Mouse (Mus musculus) adrenal gland, postnatal 25 days (tissue): Measurements from ENCODE around the gene Tm6sf1. TPM values are rescaled to one million over a fixed set of nuclear protein-coding genes. Genes with fewer than 3 reads are reported as not detected.
A peak's percentile ranks its signal among the peaks of the same experiment; 100 is the strongest.
"Not testable (repeated sequence)": the region's sequence is repeated elsewhere in the genome, so short reads cannot be mapped to it uniquely, and the experiment has no call there.

ENCODE experiments used
- DNase-seq: peaks from one replicate; pipeline ENCODE4 v3.0.0; 2021; ENCODE audit warnings: mixed read lengths
- long read RNA-seq: library from polyadenylated mRNA; stranded (forward); transcript quantifications from one replicate; pipeline ENCODE4 v2.0.0, GENCODE M21; 2021
- total RNA-seq: library from RNA; stranded (reverse); gene quantifications from 2 replicates; pipeline ENCODE4 v1.2.3, GENCODE M21; 2021

Gene Tm6sf1
- 11.6 and 12.4 TPM in 2 replicates for total RNA-seq
- long read RNA-seq, transcript Tm6sf1-201 (10 exons, 2,226 nt) = major isoform, 8 of 11 reads
- long read RNA-seq, partial matches to known transcripts = 1 of 11 reads
- long read RNA-seq, other reads (novel, unspliced or antisense) = 1 of 11 reads

DNA sequence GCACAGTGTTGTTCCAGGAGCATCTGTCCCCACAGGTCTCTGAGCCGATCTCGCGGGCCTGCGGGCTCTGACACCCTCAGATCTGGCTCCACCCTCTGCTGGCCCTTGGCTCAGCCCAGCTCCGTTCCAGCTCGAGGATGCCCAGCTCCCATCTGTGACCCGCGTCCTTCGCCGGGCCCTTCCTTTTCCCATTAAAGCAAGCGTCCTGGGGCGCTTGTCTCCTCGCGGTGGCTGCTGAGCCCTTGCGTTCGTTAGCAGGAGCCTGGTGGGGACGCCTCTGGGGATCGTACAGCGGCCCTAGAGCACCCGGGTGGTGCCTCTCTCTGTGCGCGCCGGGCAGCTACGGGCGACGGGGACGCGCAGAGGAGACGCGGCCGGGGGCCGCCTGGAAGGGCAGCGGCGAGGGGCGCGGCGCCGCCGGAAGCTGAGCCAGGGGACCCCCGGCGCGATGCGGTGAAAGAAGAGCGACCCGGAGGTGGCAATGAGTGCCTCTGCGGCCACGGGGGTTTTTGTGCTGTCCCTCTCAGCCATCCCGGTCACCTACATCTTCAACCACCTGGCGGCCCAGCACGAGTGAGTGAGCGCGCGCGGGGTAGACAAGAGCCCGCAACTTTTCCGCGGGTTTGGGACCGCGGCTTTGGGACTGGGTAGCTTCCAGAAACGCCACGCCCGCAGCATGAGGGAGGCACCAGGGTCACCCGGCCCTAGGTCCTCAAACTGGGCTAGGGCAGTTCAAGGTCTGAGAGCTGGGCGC lies at the start of gene Tm6sf1:
TSS of gene Tm6sf1 (plus strand) at position 34 of the 754 bp plus-strand sequence.
- peak; percentile 40 for DNase-seq

DNA sequence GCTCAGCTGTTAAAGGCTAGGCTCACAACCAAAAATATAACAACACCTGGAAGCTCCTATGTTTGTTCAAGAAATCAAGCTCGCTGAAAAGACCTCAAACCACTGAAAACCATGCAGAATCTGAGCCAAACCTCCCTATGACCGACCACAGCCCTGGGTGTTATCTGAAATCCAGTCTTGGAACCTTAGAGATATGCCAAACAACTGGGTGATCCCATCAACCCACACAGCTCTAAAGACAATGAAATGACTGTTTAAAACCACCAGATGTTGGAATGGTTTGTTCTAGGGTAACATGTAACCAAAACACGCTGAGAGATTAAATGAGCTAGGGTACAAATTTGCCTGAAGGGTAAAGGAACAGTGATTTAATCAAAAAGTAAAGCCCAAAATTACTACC lies 33.9 kb upstream of the Tm6sf1 start:
- DNase-seq = no peak

DNA sequence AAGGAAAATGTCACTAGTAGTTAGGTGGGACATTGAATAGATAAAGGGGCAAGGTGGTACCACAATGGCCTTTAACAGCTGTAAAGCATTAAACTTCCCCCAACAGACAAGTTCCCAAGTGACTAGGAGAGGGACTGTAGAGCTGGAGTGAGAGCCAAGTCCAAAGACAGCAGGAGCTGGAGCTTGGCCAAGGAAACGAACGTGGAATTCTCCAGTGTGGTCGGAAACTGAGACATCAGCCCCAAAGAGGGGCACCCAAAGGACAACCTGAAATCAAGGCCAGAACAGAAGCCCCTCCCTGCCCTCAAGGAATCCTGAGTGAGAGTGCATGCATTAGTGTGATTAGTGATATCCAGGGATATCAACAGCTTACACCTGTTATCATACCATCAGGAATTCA lies 33.4 kb upstream of the Tm6sf1 start:
- DNase-seq = peak; percentile 51

DNA sequence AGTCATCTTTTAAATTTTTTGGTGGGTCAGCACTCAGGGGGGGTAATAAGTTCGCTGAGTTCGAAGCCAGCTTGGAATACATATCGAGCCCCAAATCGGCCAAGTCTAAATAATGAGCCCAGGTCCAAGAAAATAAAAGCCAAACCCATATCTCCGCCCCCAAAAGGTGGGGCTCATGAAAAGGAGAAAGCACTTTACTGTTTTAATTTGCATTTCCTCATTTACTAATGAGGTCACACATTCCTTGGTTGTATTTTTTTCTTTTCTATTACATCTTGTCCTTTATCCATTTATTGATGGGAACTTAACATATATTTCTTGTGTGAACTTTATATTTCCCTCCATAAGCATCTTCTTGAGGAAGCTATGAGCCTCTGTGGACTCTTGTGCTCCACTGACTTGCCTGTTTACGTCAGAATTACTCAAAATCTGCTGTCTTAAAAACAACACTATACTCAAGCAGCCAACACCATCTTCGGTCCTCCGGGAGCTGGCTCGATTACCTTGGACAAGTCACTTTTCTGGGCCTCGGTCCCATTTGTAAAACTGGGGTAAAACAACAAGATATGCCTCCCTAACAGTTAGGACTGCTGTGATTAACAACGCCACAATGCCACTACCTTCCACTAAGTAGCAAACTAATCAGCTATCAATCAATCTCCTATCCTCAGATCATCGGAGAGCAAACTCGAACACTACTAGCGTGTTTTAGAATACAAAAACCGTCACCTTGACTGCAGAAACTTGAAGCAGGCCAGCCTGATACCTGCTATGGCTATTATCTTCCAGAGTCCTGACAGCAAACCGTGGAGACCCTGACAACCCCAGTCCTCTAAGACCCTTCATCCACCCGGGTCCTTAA lies 30.8 kb upstream of the Tm6sf1 start:
- no peak for DNase-seq

DNA sequence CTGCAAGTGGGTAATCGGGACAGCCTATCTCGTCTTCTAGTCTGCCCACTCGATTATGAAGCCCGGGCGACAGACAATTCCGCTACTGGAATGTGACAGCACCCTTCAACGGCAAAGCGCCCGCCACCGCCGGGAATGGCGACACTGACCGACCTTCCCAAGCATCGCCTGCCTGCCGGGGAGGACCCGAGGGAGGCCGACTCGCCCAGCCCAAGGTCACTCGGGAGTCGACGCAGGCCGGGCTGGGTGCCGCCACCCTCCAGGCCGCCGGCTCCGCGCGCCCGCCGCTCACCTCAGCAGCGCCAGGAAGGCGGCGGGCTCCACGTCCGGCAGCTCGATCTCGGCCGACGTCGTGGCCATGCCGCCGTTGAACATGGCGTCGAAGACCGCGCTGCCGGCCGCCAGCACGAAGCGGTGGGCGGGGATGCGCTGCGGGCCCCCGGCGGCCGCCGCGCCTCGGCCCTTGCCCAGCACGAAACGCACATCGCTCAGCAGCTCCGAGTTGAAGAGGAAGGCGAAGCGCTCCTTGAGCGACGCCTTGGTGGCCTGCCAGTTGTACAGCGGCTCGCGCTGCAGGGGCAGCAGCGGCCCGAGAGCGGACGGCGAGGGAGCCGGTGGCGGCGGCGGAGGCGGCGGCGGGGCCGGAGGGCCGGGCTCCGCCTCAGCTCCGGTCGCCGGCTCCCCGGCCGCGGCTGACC lies 30.0 kb upstream of the Tm6sf1 start:
- DNase-seq = peak; percentile 66

- peak; percentile 90 for DNase-seq
Measured at GRCm38 (mm10) chr7:81829379-81829894, 29.4 kb upstream of the Tm6sf1 start, which contains the start of gene Btbd1. Gene Btbd1 (minus strand): TSS chr7:81829431.

DNA sequence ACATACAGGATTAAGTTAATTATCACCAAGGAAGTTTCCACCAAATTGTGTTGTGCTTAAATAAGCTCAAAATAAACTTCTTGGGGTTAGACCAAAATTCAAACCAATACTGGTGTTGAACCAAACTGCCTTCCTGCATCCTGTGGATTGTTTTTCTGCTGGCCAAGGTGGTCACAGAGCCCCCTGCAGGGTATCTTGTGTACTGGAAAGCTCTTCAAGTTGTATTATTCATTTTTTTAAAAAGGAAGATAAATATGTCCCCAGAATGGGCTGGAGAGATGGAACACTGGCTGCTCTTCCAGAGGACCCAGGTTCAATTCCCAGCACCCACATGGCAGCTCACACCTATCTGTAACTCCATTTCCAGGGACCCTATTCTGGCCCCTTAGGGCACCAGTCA lies 24.0 kb upstream of the Tm6sf1 start:
- no peak for DNase-seq

- DNase-seq = no peak
Measured at GRCm38 (mm10) chr7:81835430-81835829, 23.4 kb upstream of the Tm6sf1 start.

DNA sequence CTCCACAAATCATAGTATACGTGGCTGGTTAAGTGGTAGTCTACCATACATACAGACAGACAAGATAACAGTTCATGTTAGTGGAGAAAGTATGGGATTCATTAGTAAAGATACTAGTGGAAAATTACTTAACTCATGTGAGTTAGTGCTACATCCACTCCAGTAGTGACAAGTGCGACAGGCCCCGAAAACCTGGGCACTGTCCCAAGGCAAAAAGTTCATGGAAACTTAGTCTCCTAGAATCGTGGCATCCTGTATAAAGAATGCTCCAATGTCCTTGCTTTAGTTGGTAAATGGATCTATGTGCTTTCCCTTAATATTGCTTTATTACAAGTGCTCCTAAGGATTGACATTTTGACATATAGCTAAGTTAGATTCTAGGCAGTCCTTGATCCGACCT lies 21.0 kb upstream of the Tm6sf1 start:
- DNase-seq = not testable (repeated sequence)

- DNase-seq = no peak
Measured at GRCm38 (mm10) chr7:81839746-81840145, 19.1 kb upstream of the Tm6sf1 start.

DNA sequence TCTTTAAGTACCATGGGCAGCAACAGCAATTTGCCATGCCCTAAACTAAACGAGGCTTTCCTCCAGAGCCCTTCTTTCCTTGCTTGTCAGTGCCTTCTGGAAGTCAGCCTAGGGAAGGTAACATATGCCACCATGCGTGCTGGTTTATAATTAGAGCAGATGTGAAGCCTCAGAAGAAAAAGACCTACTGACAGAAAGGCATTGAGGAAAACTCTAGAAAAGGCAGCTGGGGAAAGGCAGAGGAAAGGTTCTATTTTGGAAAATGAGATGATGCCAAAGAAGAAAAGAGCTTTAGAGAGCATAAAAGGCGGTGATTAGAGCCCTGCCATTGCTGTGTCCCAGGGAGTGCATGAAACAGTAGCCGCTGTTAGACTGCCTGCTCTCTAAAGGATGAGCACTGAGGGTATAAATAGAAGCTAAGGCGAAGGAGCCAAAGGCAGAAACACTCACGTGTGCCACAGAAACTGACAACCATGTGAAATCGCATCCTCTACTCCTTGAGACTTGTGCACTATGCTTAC lies 18.1 kb upstream of the Tm6sf1 start:
- DNase-seq = no peak

- DNase-seq = no peak
Measured at GRCm38 (mm10) chr7:81841439-81841838, 17.4 kb upstream of the Tm6sf1 start.

GRCm38 (mm10) chr7:81842141-81842540 lies 16.7 kb upstream of the Tm6sf1 start:
- no peak for DNase-seq

GRCm38 (mm10) chr7:81842998-81843397 lies 15.8 kb upstream of the Tm6sf1 start:
- no peak for DNase-seq

- no peak for DNase-seq
Measured at GRCm38 (mm10) chr7:81843903-81844302, 14.9 kb upstream of the Tm6sf1 start.

DNA sequence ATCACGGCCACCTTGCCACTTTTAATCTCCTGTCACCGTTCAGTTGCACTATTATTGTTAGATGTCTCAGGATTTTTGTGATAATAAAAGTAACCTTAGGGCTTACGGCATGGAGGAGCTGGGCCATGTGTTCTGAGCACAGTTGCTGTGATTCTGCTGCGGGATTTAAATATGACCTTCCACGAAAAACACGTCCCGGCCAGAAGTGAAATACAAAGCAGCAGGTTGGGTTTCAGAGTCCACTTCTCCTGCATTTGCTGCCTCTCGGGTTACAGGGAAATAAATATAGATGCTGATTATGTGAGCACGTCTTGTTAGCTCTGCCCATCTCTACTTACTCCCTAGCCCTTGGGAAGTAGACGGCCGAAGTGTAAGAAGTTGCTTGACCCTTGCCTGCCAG lies 14.0 kb upstream of the Tm6sf1 start:
- no peak for DNase-seq

- no peak for DNase-seq
Measured at GRCm38 (mm10) chr7:81845313-81845712, 13.5 kb upstream of the Tm6sf1 start.

DNA sequence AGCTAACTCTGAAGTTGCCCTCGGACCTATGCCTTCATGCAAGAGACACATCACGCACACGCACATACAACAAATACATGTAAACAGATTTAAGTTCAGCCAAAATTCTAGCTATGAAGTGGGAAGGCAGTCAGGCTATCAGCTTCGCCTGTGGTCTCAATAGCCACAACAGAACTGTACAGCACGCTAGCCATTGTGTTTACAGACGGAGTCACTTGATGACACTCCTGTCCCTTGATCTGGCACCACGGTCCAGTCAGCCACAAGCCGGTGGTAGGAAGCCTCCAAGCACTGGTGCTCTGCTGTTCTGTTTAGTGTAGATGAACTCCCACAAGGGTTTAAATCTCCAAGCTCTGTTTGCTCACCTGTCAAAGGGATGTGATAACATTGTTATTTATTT lies 12.8 kb upstream of the Tm6sf1 start:
- no peak for DNase-seq

- DNase-seq = no peak
Measured at GRCm38 (mm10) chr7:81847010-81847409, 11.8 kb upstream of the Tm6sf1 start.

- no peak for DNase-seq
Measured at GRCm38 (mm10) chr7:81847777-81848176, 11.0 kb upstream of the Tm6sf1 start.

GRCm38 (mm10) chr7:81849214-81849613 lies 9.6 kb upstream of the Tm6sf1 start:
- DNase-seq = no peak

GRCm38 (mm10) chr7:81849633-81850032 lies 9.2 kb upstream of the Tm6sf1 start:
- no peak for DNase-seq
